Comparison of ENCODE assay signal across 8 mouse cellular contexts in the genomic region with DNA sequence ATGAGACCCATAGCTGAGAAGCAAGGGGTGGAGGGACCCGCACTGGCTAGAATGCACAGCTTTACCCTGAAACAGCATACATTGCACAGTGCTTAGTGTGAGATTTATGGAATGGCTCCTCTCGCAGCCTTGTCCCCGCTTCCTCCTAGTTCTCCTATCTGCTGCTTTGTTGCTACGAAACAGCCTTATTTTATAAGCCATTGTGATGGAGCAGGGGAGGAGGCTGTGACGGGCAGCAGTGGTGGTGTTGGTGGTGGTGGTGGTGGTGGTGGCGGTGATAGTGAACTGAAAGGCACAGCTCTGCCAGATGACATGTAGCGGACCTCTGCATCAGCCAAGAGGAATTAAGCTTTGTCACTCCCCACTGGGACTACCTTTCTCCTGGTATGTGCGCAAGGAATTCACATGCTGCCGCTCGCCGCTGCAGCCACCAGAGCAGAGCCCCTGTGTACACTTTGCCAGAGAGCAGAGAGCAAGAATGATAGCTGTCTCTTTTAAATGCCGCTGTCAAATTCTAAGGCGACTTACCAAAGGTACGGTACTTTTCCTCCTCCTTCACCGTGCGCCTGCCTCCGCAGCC.
DNase-seq lines count a peak whose midpoint lies in the region; ATAC-seq and TF ChIP-seq lines count a peak whose summit lies in the region.

No protein-coding gene starts in this region.

- peak overlapping the region; percentile 45 to 49 for H3K4me3 ChIP-seq in heart, embryonic 14.5 days (ENCODE audit: control insufficient read depth in 1 of 2, insufficient read depth in 1 of 2, low read depth in 1 of 2, low read length in 2 of 2)
- peak overlapping the region; percentile 21 for H3K4me3 ChIP-seq in embryonic facial prominence, embryonic 15.5 days (replicated peaks)
- H3K4me3 ChIP-seq in stomach, postnatal 0 days (ENCODE audit: low read depth, low read length): peak overlapping the region; percentile 14; the same call in 1 of the 2 replicates

- no peak for TF ChIP-seq EP300 in stomach, postnatal 0 days (optimal IDR thresholded peaks at IDR 0.05)

- H3K9me3 ChIP-seq in heart, embryonic 14.5 days (ENCODE audit: control insufficient read depth, low read length): no peaks in the 10 kb centered on the region
- no peaks in the 10 kb centered on the region for H3K9me3 ChIP-seq in embryonic facial prominence, embryonic 15.5 days (replicated peaks)
- H3K9me3 ChIP-seq in stomach, postnatal 0 days (ENCODE audit: control insufficient read depth, low read length): no peaks in the 10 kb centered on the region

- intact Hi-C loops in heart, postnatal 36 days (cut with DNase I): no loop called here

- WGBS in heart, embryonic 14.5 days: 21% methylated on average over 17 of the region's 17 CpGs
- 24% methylated on average over 17 of the region's 17 CpGs for WGBS in embryonic facial prominence, embryonic 15.5 days
- 25% methylated on average over 17 of the region's 17 CpGs for WGBS in stomach, postnatal 0 days

- H3K4me2 ChIP-seq in heart, embryonic 14.5 days (ENCODE audit: low read length): peak overlapping the region; percentile 69
- peak overlapping the region; percentile 42 for H3K4me2 ChIP-seq in embryonic facial prominence, embryonic 15.5 days (replicated peaks)
- peak overlapping the region; percentile 38 for H3K4me2 ChIP-seq in stomach, postnatal 0 days (replicated peaks; ENCODE audit: low read depth)

- H3K4me1 ChIP-seq in heart, embryonic 14.5 days (ENCODE audit: control insufficient read depth in 2 of 2, insufficient read depth in 2 of 2, low read length in 2 of 2): peaks cover 6 to 10% of the 10 kb centered on the region in 2 experiments; a peak in 2 of 4 replicates
- peaks cover 13% of the 10 kb centered on the region; the same call in 1 of the 2 replicates for H3K4me1 ChIP-seq in embryonic facial prominence, embryonic 15.5 days
- no peaks in the 10 kb centered on the region for H3K4me1 ChIP-seq in stomach, postnatal 0 days (replicated peaks; ENCODE audit: control insufficient read depth, insufficient read depth)

- no peak for DNase-seq in heart, postnatal 36 days
- DNase-seq in kidney, adult 8-10 months: peak; percentile 4 to 11
- DNase-seq in mesoderm, embryonic 11.5 days (ENCODE audit: low read depth, low spot score): peak; percentile 51
- DNase-seq in stomach, postnatal 0 days (ENCODE audit: low spot score): no peak
- no peak for DNase-seq in ovary, adult 18-20 months (ENCODE audit: low spot score)

- peak overlapping the region; percentile 50 for H3K9ac ChIP-seq in heart, embryonic 14.5 days (ENCODE audit: low read length)
- H3K9ac ChIP-seq in embryonic facial prominence, embryonic 15.5 days: no peak overlapping the region
- no peak overlapping the region for H3K9ac ChIP-seq in stomach, postnatal 0 days (ENCODE audit: low read length)

- no peak for ATAC-seq in heart, embryonic 14.5 days (ENCODE audit: insufficient number of reproducible peaks, insufficient read depth, low FRiP score, low read depth)
- ATAC-seq in embryonic facial prominence, embryonic 15.5 days (ENCODE audit: insufficient number of reproducible peaks, low FRiP score, low TSS enrichment, low read depth): no peak
- ATAC-seq in stomach, postnatal 0 days (ENCODE audit: low FRiP score, low TSS enrichment): no peak
- ATAC-seq in erythroid progenitor cell, adult 5-6 weeks (replicated peaks; ENCODE audit: low FRiP score, poor library complexity, severe bottlenecking): no peak

- no peak for TF ChIP-seq CTCF in stomach, postnatal 0 days (IDR thresholded peaks at IDR 0.05; ENCODE audit: low read depth)

- peak overlapping the region in 1 of 2 experiments; percentile 20; a peak in 1 of 4 replicates for H3K27ac ChIP-seq in heart, embryonic 14.5 days (replicated peaks in 1 of 2; ENCODE audit: control insufficient read depth in 1 of 2, insufficient read depth in 1 of 2, low read depth in 2 of 2, low read length in 2 of 2)
- no peak overlapping the region for H3K27ac ChIP-seq in embryonic facial prominence, embryonic 15.5 days (replicated peaks)
- H3K27ac ChIP-seq in stomach, postnatal 0 days (replicated peaks): no peak overlapping the region

- H3K36me3 ChIP-seq in heart, embryonic 14.5 days (ENCODE audit: control insufficient read depth, insufficient read depth, low read length): no peaks in the 10 kb centered on the region
- H3K36me3 ChIP-seq in embryonic facial prominence, embryonic 15.5 days: no peaks in the 10 kb centered on the region
- no peaks in the 10 kb centered on the region for H3K36me3 ChIP-seq in stomach, postnatal 0 days (ENCODE audit: control insufficient read depth, insufficient read depth, low read length)

- no peaks in the 10 kb centered on the region for H3K27me3 ChIP-seq in heart, embryonic 14.5 days (ENCODE audit: control insufficient read depth, insufficient read depth, low read length)
- no peaks in the 10 kb centered on the region for H3K27me3 ChIP-seq in embryonic facial prominence, embryonic 15.5 days
- no peaks in the 10 kb centered on the region for H3K27me3 ChIP-seq in stomach, postnatal 0 days (ENCODE audit: control insufficient read depth, insufficient read depth, low read length)

Comparison
In these comparisons a context has a peak if more than half of its experiments do, and no peak if none do; other contexts are left out.
1. DNase-seq: peak in kidney, adult 8-10 months (2 of 2) and mesoderm, embryonic 11.5 days (single experiment); none in heart, postnatal 36 days (0 of 2), stomach, postnatal 0 days (single experiment) and ovary, adult 18-20 months (single experiment).
2. Peak in every context shown above with its lines, with median percentiles within 50 percentile points of each other: H3K4me2 ChIP-seq and H3K4me3 ChIP-seq.